Mouse (Mus musculus) leukemia stem cell, adult 10-12 weeks (primary cell): ENCODE results near the gene Cdc5l. TPM values are rescaled to one million over a fixed set of nuclear protein-coding genes. Genes with fewer than 3 reads are reported as not detected.

Experiments
- polyA plus RNA-seq: library from polyadenylated mRNA; stranded (reverse); fragments of >175 nt; gene quantifications from 2 replicates; pipeline ENCODE4 v1.2.3, GENCODE M21; 2012; ENCODE audit warnings: low replicate concordance

The Cdc5l gene
- 2.4 and 4.9 TPM in 2 replicates for polyA plus RNA-seq

DNA sequence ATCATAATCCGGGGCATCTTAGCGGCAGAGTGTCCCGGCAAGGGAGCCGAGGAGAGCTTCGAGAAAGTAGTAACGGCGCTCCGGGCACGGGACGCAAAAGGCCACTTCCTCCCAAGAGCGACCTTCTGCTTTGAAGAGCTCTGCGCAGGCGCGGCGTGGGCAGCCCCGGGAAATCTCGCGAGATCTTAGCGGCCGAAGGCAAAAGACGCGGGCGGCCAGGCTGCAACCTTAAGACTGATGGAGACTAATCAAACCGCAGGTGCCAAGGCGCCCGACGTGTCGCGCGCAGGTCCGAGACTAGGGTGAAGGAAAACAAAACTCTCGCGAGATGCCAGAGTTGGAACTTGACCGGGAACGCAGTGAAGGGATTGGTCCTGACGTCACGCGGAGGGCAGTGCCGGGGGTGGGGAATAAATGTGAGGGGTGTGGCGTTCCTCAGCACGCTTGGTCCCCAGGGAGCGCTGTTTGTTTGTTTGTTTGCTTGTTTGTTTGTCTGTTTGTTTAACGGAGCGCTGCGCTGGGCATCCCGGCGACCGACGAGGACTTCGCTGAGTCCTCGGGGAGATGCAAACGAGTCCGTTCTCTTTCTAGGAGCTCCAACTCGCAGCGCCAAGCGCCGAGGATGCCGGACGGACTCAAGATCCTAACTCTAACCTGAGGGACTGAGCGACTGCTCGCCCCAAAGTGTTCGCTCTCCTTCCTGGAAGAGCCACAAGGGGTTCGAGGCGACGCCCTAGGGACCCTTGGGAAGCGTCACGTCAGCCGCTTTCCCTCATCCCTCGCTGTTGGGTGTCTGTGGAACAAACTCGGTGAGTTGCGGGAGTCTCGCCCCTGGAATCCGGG lies at the start of gene Cdc5l:
TSS of gene Cdc5l (minus strand) at position 319 of the 843 bp plus-strand sequence.

GRCm38 (mm10) chr17:45474669-45475465 lies 41.3 kb upstream of the Cdc5l start, which contains the start of gene Spats1:
TSS of gene Spats1 (minus strand) at chr17:45475415.

Other genes starting within 250 kb of the Cdc5l start
- gene Spats1, start 41.7 kb upstream of the Cdc5l start, polyA plus RNA-seq = not detected in 2 replicates
- 28.0 and 38.6 TPM in 2 replicates for gene Aars2, start 73.1 kb upstream of the Cdc5l start, polyA plus RNA-seq
- gene Tcte1, start 89.7 kb upstream of the Cdc5l start, polyA plus RNA-seq = not detected in 2 replicates
- 0.25 and 0.41 TPM in 2 replicates for gene Tmem151b, start 115.9 kb upstream of the Cdc5l start, polyA plus RNA-seq
- gene Nfkbie, start 122.0 kb upstream of the Cdc5l start, polyA plus RNA-seq = 18.6 and 19.9 TPM in 2 replicates
- 20.6 and 32.4 TPM in 2 replicates for gene Slc35b2, start 130.1 kb upstream of the Cdc5l start, polyA plus RNA-seq
- gene Hsp90ab1, start 139.5 kb upstream of the Cdc5l start, polyA plus RNA-seq = 105 and 723 TPM in 2 replicates
- 95.2 and 797 TPM in 2 replicates for gene Slc29a1, start 165.9 kb upstream of the Cdc5l start, polyA plus RNA-seq
- gene Mymx, start 168.4 kb upstream of the Cdc5l start, polyA plus RNA-seq = not detected in 2 replicates
- gene Capn11, start 225.6 kb upstream of the Cdc5l start, polyA plus RNA-seq = 0.09 TPM in 1 of 2 replicates, not detected in the other